Mouse (Mus musculus): ENCODE results near the gene Aph1b.

GRCm38 (mm10) chr9:66727333-66727732, 68.0 kb downstream of the Aph1b start:
- TF ChIP-seq POLR2A (IDR thresholded peaks at IDR 0.05; ENCODE audit: control insufficient read depth, low read depth, low read length) (no peak), CTCF (IDR thresholded peaks at IDR 0.05; ENCODE audit: control insufficient read depth, insufficient read depth, insufficient replicate concordance, low read depth, low read length) (no peak)
